Mouse (Mus musculus): Measurements from ENCODE around the gene Olfr1318. TPM values are rescaled to one million over a fixed set of nuclear protein-coding genes. Genes with fewer than 3 reads are reported as not detected.

Gene Olfr1318
- polyA plus RNA-seq (2015; fragmentation: Nextera tagmentation; extraction: Ambion mirVana) = 0.06 TPM in 1 of 2 replicates, not detected in the other

DNA sequence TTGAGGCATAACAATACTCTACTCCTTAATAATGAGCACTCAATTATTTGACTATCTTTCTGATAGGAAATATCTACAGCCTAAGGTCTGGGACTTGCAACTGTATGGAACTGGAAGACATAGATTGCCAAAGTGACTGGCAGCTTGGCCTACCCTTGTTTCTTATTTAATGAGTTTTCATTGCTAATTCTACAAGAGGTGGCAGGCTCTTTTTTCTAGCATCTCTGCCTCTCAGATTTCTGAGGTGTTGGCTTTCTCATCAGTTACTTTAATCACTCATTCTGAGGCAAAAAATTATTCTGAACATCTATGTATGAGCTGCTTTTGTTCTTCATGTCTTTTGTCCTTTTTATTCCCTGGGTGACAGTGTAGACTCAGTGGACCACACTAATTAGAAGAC, at the start of gene Olfr1318:
Olfr1318 (plus strand) TSS at position 301 of the 400 bp plus-strand sequence.
- no peaks in the 10 kb centered on the region for H3K9me3 ChIP-seq
- no peaks in the 10 kb centered on the region for H3K4me1 ChIP-seq (replicated peaks)
- no peak within 1 kb of the TSS for H3K4me2 ChIP-seq
- no peaks in the 10 kb centered on the region for H3K27me3 ChIP-seq
- ATAC-seq (ENCODE audit: low read depth) = no peak
- H3K9ac ChIP-seq = no peak within 1 kb of the TSS
- H3K27ac ChIP-seq (replicated peaks) = no peak within 1 kb of the TSS
- no peaks in the 10 kb centered on the region for H3K36me3 ChIP-seq
- H3K4me3 ChIP-seq = no peak within 1 kb of the TSS

DNA sequence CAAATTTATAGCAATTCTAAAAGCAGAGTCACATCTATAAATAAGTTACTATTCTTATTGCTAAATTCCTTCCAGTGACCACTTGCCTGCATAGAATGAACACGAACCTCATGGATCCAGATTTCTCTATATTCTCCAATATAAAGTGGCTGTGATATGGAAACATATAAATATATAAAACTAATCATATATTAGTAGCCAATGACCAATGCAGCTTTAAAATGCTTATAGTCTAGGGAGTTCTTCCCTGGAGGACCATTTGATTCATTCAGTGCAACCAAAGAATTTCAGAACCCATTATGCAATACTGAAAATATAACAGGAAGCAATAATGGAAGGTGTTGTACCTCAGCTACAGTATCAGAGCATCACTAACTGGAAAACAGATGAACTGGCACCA, 38.7 kb upstream of the Olfr1318 start, which contains the start of gene Olfr1315-ps1:
Olfr1315-ps1 (minus strand) TSS at position 101 of the 400 bp plus-strand sequence.
- H3K27ac ChIP-seq (replicated peaks) = no peak within 1 kb of the TSS
- H3K4me2 ChIP-seq = no peak within 1 kb of the TSS
- no peaks in the 10 kb centered on the region for H3K27me3 ChIP-seq
- 76% methylated on average over 1 of the region's 1 CpGs for WGBS
- H3K9ac ChIP-seq = no peak within 1 kb of the TSS
- no peak for ATAC-seq (ENCODE audit: low read depth)
- no peaks in the 10 kb centered on the region for H3K9me3 ChIP-seq
- no peaks in the 10 kb centered on the region for H3K36me3 ChIP-seq
- H3K4me3 ChIP-seq = no peak within 1 kb of the TSS
- H3K4me1 ChIP-seq (replicated peaks) = no peaks in the 10 kb centered on the region

DNA sequence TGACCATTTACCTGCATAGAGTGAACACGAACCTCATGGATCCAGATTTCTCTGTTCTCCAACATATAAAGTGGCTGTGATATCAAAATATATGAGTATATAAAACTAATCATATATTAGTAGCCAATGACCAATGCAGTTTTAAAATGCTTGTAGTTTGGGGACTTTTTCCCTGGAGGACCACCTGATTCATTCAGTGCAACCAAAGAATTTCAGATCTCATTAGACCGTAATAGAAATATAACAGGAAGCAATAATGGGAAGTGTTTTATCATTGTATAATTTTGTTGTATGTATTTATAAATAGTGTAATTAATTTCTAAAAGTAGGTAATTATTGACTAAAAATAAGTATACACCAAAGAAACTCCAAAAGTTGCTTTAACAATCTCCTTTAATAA, 19.1 kb upstream of the Olfr1318 start, which contains the start of gene Olfr1316:
Olfr1316 (minus strand) TSS at position 101 of the 400 bp plus-strand sequence.
- no peaks in the 10 kb centered on the region for H3K27me3 ChIP-seq

DNA sequence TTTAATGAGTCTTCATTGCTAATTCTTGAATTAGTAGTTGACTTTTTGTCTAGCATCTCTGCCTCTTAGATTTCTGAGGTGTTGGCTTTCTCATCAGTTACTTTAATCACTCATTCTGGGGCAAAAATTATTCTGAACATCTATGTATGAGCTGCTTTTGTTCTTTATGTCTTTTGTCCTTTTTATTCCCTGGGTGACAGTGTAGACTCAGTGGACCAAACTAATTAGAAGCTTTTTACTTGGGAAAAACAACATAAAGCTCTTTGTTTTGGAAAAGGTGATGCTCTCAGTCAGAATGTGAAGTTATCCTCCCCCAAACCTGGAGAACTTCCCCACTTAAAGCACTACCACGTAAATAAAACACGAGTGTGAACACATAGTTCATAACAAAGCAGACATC, 14.0 kb upstream of the Olfr1318 start, which contains the start of gene Olfr1317:
Olfr1317 (plus strand) TSS at position 301 of the 400 bp plus-strand sequence.
- Histone ChIP-seq H3K4me2 (no peak within 1 kb of the TSS), H3K36me3 (no peaks in the 10 kb centered on the region), H3K9ac (no peak within 1 kb of the TSS), H3K9me3 (no peaks in the 10 kb centered on the region), H3K4me3 (no peak within 1 kb of the TSS), H3K4me1 (replicated peaks) (no peaks in the 10 kb centered on the region), H3K27ac (replicated peaks) (no peak within 1 kb of the TSS), H3K27me3 (no peaks in the 10 kb centered on the region)
- 84% methylated on average over 2 of the region's 2 CpGs for WGBS
- no peak for ATAC-seq (ENCODE audit: low read depth)

More for the DNA sequence above, 19.1 kb upstream of the Olfr1318 start, which contains the start of gene Olfr1316:
- H3K4me1 ChIP-seq (replicated peaks) = no peaks in the 10 kb centered on the region
- no peak within 1 kb of the TSS for H3K4me3 ChIP-seq
- H3K27ac ChIP-seq (replicated peaks) = no peak within 1 kb of the TSS
- WGBS = 88% methylated on average over 2 of the region's 2 CpGs
- no peaks in the 10 kb centered on the region for H3K36me3 ChIP-seq
- no peaks in the 10 kb centered on the region for H3K9me3 ChIP-seq
- no peak within 1 kb of the TSS for H3K4me2 ChIP-seq
- no peak for ATAC-seq (ENCODE audit: low read depth)
- no peak within 1 kb of the TSS for H3K9ac ChIP-seq

DNA sequence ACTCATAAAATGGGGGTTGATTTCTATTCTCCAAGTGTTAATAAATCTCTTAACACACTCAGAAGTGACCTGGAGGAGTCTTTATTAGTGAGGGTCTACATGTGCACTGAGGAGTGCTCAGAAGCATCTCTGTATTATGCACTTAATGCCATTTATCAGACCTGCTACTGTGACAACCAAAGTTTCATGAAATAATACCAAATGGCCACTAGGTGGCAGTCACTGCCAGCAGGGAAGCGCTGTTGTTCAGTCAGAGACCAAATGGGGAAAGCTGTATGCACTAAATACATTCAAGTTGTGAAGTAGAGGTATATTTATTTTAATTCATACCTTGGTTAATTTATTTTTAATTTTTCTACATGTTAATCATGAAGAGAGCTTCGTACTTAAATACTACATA, 42.9 kb downstream of the Olfr1318 start:
- H3K9me3 ChIP-seq = no peaks in the 10 kb centered on the region
- no peak overlapping the region for H3K27ac ChIP-seq (replicated peaks)
- H3K4me2 ChIP-seq = no peak overlapping the region
- peak; percentile 19; the same call in 1 of the 2 replicates for ATAC-seq (ENCODE audit: low read depth)
- no peak overlapping the region for H3K9ac ChIP-seq
- H3K36me3 ChIP-seq = no peaks in the 10 kb centered on the region
- 3% methylated on average over 2 of the region's 2 CpGs for WGBS
- H3K4me1 ChIP-seq (replicated peaks) = no peaks in the 10 kb centered on the region
- H3K27me3 ChIP-seq = no peaks in the 10 kb centered on the region
- no peak overlapping the region for H3K4me3 ChIP-seq

GRCm38 (mm10) chr2:112203056-112203455, 49.1 kb downstream of the Olfr1318 start:
- WGBS = 82% methylated on average over 6 of the region's 6 CpGs
- no peak overlapping the region for H3K4me3 ChIP-seq
- H3K4me1 ChIP-seq (replicated peaks) = no peaks in the 10 kb centered on the region
- no peaks in the 10 kb centered on the region for H3K36me3 ChIP-seq
- no peaks in the 10 kb centered on the region for H3K9me3 ChIP-seq
- no peaks in the 10 kb centered on the region for H3K27me3 ChIP-seq
- H3K27ac ChIP-seq (replicated peaks) = no peak overlapping the region
- no peak for ATAC-seq (ENCODE audit: low read depth)
- H3K9ac ChIP-seq = no peak overlapping the region
- no peak overlapping the region for H3K4me2 ChIP-seq

Other genes with a start within 250 kb of the Olfr1318 start
- gene Olfr1306, start 237.9 kb upstream of the Olfr1318 start, polyA plus RNA-seq (2015; fragmentation: Nextera tagmentation; extraction: Ambion mirVana) = not detected in 2 replicates
- 0.01 TPM in 1 of 2 replicates, not detected in the other for gene Olfr1307, start 204.8 kb upstream of the Olfr1318 start, polyA plus RNA-seq (2015; fragmentation: Nextera tagmentation; extraction: Ambion mirVana)
- gene Olfr1308, start 189.3 kb upstream of the Olfr1318 start, polyA plus RNA-seq (2015; fragmentation: Nextera tagmentation; extraction: Ambion mirVana) = not detected in 2 replicates
- gene Olfr1309, start 163.9 kb upstream of the Olfr1318 start, polyA plus RNA-seq (2015; fragmentation: Nextera tagmentation; extraction: Ambion mirVana) = not detected in 2 replicates
- not detected in 2 replicates for gene Olfr1310, start 141.5 kb upstream of the Olfr1318 start, polyA plus RNA-seq (2015; fragmentation: Nextera tagmentation; extraction: Ambion mirVana)
- gene Olfr1311, start 129.8 kb upstream of the Olfr1318 start, polyA plus RNA-seq (2015; fragmentation: Nextera tagmentation; extraction: Ambion mirVana) = not detected in 2 replicates
- gene Olfr1312, start 104.0 kb upstream of the Olfr1318 start, polyA plus RNA-seq (2015; fragmentation: Nextera tagmentation; extraction: Ambion mirVana) = not detected in 2 replicates
- gene Olfr1313, start 76.4 kb upstream of the Olfr1318 start, polyA plus RNA-seq (2015; fragmentation: Nextera tagmentation; extraction: Ambion mirVana) = not detected in 2 replicates
- gene Olfr1314, start 57.4 kb upstream of the Olfr1318 start, polyA plus RNA-seq (2015; fragmentation: Nextera tagmentation; extraction: Ambion mirVana) = not detected in 2 replicates
- gene Olfr1315-ps1, start 38.8 kb upstream of the Olfr1318 start, polyA plus RNA-seq (2015; fragmentation: Nextera tagmentation; extraction: Ambion mirVana) = not detected in 2 replicates
- gene Olfr1316, start 19.2 kb upstream of the Olfr1318 start, polyA plus RNA-seq (2015; fragmentation: Nextera tagmentation; extraction: Ambion mirVana) = not detected in 2 replicates
- gene Olfr1317, start 13.9 kb upstream of the Olfr1318 start, polyA plus RNA-seq (2015; fragmentation: Nextera tagmentation; extraction: Ambion mirVana) = not detected in 2 replicates
- gene Lpcat4, start 85.3 kb downstream of the Olfr1318 start, polyA plus RNA-seq (2015; fragmentation: Nextera tagmentation; extraction: Ambion mirVana) = 18.5 and 21.7 TPM in 2 replicates
- gene Nutm1, start 105.1 kb downstream of the Olfr1318 start, polyA plus RNA-seq (2015; fragmentation: Nextera tagmentation; extraction: Ambion mirVana) = 0.11 TPM in 1 of 2 replicates, not detected in the other
- 163 and 172 TPM in 2 replicates for gene Nop10, start 107.7 kb downstream of the Olfr1318 start, polyA plus RNA-seq (2015; fragmentation: Nextera tagmentation; extraction: Ambion mirVana)
- 13.6 and 15.0 TPM in 2 replicates for gene Slc12a6, start 111.6 kb downstream of the Olfr1318 start, polyA plus RNA-seq (2015; fragmentation: Nextera tagmentation; extraction: Ambion mirVana)
- not detected in 2 replicates for gene Gm21985, start 112.1 kb downstream of the Olfr1318 start, polyA plus RNA-seq (2015; fragmentation: Nextera tagmentation; extraction: Ambion mirVana)
- gene Emc4, start 213.8 kb downstream of the Olfr1318 start, polyA plus RNA-seq (2015; fragmentation: Nextera tagmentation; extraction: Ambion mirVana) = 159 and 174 TPM in 2 replicates
- 37.0 and 38.7 TPM in 2 replicates for gene Katnbl1, start 225.0 kb downstream of the Olfr1318 start, polyA plus RNA-seq (2015; fragmentation: Nextera tagmentation; extraction: Ambion mirVana)